14 mouse cellular contexts compared by ENCODE assay signal in the genomic region with DNA sequence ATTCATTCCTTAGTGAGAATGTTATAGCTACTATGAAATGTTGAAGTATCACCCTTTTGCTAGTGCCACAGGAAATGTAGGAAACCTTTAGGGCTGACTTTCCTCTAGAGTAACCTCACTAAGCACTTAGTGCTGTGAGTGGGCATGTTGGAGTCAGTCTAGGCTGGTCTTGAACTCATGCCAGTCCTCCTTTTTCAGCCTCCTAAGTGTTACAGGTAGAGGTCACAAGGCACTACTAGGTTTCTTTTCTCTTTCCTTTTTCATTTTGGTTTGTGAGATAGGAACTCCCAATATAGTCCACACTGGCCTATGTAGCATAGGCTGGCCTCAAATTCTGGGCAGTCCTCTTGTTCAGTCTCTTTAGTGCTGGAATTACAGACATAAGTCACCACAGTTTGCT. TPM values are rescaled to one million over a fixed set of nuclear protein-coding genes. Genes with fewer than 3 reads are reported as not detected.
A peak's percentile ranks its signal among the peaks of the same experiment; 100 is the strongest.
DNase-seq lines count a peak whose midpoint lies in the region; ATAC-seq and TF ChIP-seq lines count a peak whose summit lies in the region.
"Had no signal": no experiment of that assay in that cellular context is flagged by ENCODE, and none has a peak within 500 bp of the region (broad histone marks: within the 10 kb centered on the region; RNA-seq: fewer than 3 reads in every experiment).

No protein-coding gene starts in this region.

- H3K4me1 ChIP-seq in cerebellum, adult 2 months (ENCODE audit: control insufficient read depth, insufficient read depth, low read length): peaks cover 20% of the 10 kb centered on the region
- peaks cover 11% of the 10 kb centered on the region for H3K4me1 ChIP-seq in hindbrain, postnatal 0 days (ENCODE audit: insufficient read depth, low read length)
- H3K4me1 ChIP-seq in hindbrain, embryonic 13.5 days (replicated peaks): peaks cover 17% of the 10 kb centered on the region
- peaks cover 50% of the 10 kb centered on the region for H3K4me1 ChIP-seq in bone marrow macrophage, adult 2 months (ENCODE audit: control insufficient read depth, insufficient read depth, low read length)
- peaks cover 11% of the 10 kb centered on the region; the same call in 1 of the 2 replicates for H3K4me1 ChIP-seq in embryonic fibroblast, embryonic 13.5 days (ENCODE audit: control insufficient read depth, insufficient read depth, low read length)

- H3K9ac ChIP-seq in hindbrain, postnatal 0 days (replicated peaks; ENCODE audit: low read length): no peak overlapping the region
- H3K9ac ChIP-seq in hindbrain, embryonic 13.5 days: no peak overlapping the region
- H3K9ac ChIP-seq: liver, embryonic 14.5 days had no signal

- no peaks in the 10 kb centered on the region for H3K9me3 ChIP-seq in hindbrain, postnatal 0 days (ENCODE audit: low read length)
- H3K9me3 ChIP-seq in hindbrain, embryonic 13.5 days: no peaks in the 10 kb centered on the region
- H3K9me3 ChIP-seq: heart, embryonic 12.5 days; neural tube, embryonic 12.5 days had no signal

- peak overlapping the region; percentile 91; the same call in 1 of the 2 replicates for H3K27ac ChIP-seq in cerebellum, adult 2 months (ENCODE audit: insufficient read depth, low read length)
- H3K27ac ChIP-seq in hindbrain, postnatal 0 days: no peak overlapping the region
- no peak overlapping the region for H3K27ac ChIP-seq in hindbrain, embryonic 13.5 days
- peak overlapping the region; percentile 72 for H3K27ac ChIP-seq in bone marrow macrophage, adult 2 months (ENCODE audit: insufficient read depth, low read depth, low read length)
- H3K27ac ChIP-seq in embryonic fibroblast, embryonic 13.5 days (ENCODE audit: insufficient read depth, low read length): peak overlapping the region; percentile 87
- H3K27ac ChIP-seq: liver, embryonic 14.5 days; neural tube, embryonic 12.5 days had no signal

- H3K36me3 ChIP-seq in hindbrain, postnatal 0 days (ENCODE audit: insufficient read depth, low read length): no peaks in the 10 kb centered on the region
- H3K36me3 ChIP-seq in hindbrain, embryonic 13.5 days: no peaks in the 10 kb centered on the region
- H3K36me3 ChIP-seq: G1E; heart, embryonic 12.5 days; neural tube, embryonic 12.5 days had no signal

- no peak for TF ChIP-seq POLR2A in cerebellum, adult 2 months (IDR thresholded peaks at IDR 0.05; ENCODE audit: borderline replicate concordance, insufficient read depth, low read length)
- TF ChIP-seq POLR2A in bone marrow macrophage, adult 2 months (IDR thresholded peaks at IDR 0.05; ENCODE audit: borderline replicate concordance, low read depth, low read length): no peak
- no peak for TF ChIP-seq POLR2A in embryonic fibroblast, embryonic 13.5 days (IDR thresholded peaks at IDR 0.05; ENCODE audit: low read depth, low read length)

- no peak for ATAC-seq in hindbrain, postnatal 0 days
- no peak for ATAC-seq in hindbrain, embryonic 13.5 days (ENCODE audit: low FRiP score)

- peak overlapping the region; percentile 86; the same call in 1 of the 2 replicates for H3K4me2 ChIP-seq in hindbrain, postnatal 0 days (ENCODE audit: low read depth, low read length)
- H3K4me2 ChIP-seq in hindbrain, embryonic 13.5 days: no peak overlapping the region

- peak overlapping the region; percentile 76 for H3K4me3 ChIP-seq in cerebellum, adult 2 months (replicated peaks; ENCODE audit: insufficient read depth, low read depth, low read length)
- H3K4me3 ChIP-seq in hindbrain, postnatal 0 days (ENCODE audit: low read length): no peak overlapping the region
- H3K4me3 ChIP-seq in hindbrain, embryonic 13.5 days: no peak overlapping the region
- H3K4me3 ChIP-seq in bone marrow macrophage, adult 2 months (ENCODE audit: insufficient read depth, low read length): no peak overlapping the region
- H3K4me3 ChIP-seq in embryonic fibroblast, embryonic 13.5 days (ENCODE audit: insufficient read depth, low read length): no peak overlapping the region
- H3K4me3 ChIP-seq: erythroblast, embryonic 14.5 days; neural tube, embryonic 12.5 days had no signal

- no peaks in the 10 kb centered on the region for H3K27me3 ChIP-seq in cerebellum, adult 2 months (ENCODE audit: control insufficient read depth, insufficient read depth, low read length)
- no peaks in the 10 kb centered on the region for H3K27me3 ChIP-seq in hindbrain, postnatal 0 days (ENCODE audit: insufficient read depth, low read length)
- H3K27me3 ChIP-seq in hindbrain, embryonic 13.5 days: peaks cover 12% of the 10 kb centered on the region

- DNase-seq in cerebellum, adult 2 months: peak; percentile 13 to 36
- no peak for DNase-seq in cerebellum, adult 11 months
- DNase-seq in hindbrain, postnatal 0 days (ENCODE audit: low spot score): no peak
- DNase-seq in lung, postnatal 14 days: no peak
- no peak for DNase-seq in retina, embryonic 14.5 days (ENCODE audit: low spot score)
- DNase-seq: right cerebral cortex, postnatal 14 days had no signal

- no peak for TF ChIP-seq CTCF in cerebellum, adult 2 months (IDR thresholded peaks at IDR 0.05; ENCODE audit: borderline replicate concordance, insufficient read depth, low read depth, low read length)
- no peak for TF ChIP-seq CTCF in hindbrain, postnatal 0 days (IDR thresholded peaks at IDR 0.05; ENCODE audit: low read depth)
- no peak for TF ChIP-seq CTCF in bone marrow macrophage, adult 2 months (IDR thresholded peaks at IDR 0.05; ENCODE audit: low read depth, low read length)
- TF ChIP-seq CTCF in embryonic fibroblast, embryonic 13.5 days (IDR thresholded peaks at IDR 0.05; ENCODE audit: borderline replicate concordance, insufficient read depth, low read length): no peak

RNA-seq across cellular contexts. Expression of a gene that starts 1.9 kb away (rescaled TPM):
- 34.1 and 35.4 TPM in 2 replicates for polyA plus RNA-seq in cerebellum, adult 2 months (2012; rRNA removed)
- total RNA-seq in hindbrain, postnatal 0 days (2014; rRNA removed): 2.4 and 3.7 TPM in 2 replicates
- 2.9 and 4.0 TPM in 2 replicates for polyA plus RNA-seq in hindbrain, postnatal 0 days (2015; fragmentation: Nextera tagmentation; extraction: Ambion mirVana)
- polyA plus RNA-seq in hindbrain, embryonic 13.5 days (2015; fragmentation: Nextera tagmentation; extraction: Ambion mirVana): 0.83 and 1.3 TPM in 2 replicates
- 2.0 and 2.1 TPM in 2 replicates for polyA plus RNA-seq in bone marrow macrophage, adult 2 months (2012; ENCODE audit: insufficient read depth, insufficient read length, missing spikeins)
- 0.47 and 0.65 TPM in 2 replicates for polyA plus RNA-seq in embryonic fibroblast, embryonic 13.5 days (2011; ENCODE audit: insufficient read length, low read depth, missing spikeins)
- polyA plus RNA-seq: erythroblast, embryonic 14.5 days; G1E had no signal

RNA-seq across cellular contexts. Expression of a gene that starts 25.0 kb away (rescaled TPM):
- polyA plus RNA-seq in cerebellum, adult 2 months (2012; rRNA removed): 6.4 and 8.4 TPM in 2 replicates
- total RNA-seq in hindbrain, postnatal 0 days (2014; rRNA removed): 4.3 and 5.6 TPM in 2 replicates
- polyA plus RNA-seq in hindbrain, postnatal 0 days (2015; fragmentation: Nextera tagmentation; extraction: Ambion mirVana): 3.4 and 3.5 TPM in 2 replicates
- 2.5 and 3.2 TPM in 2 replicates for polyA plus RNA-seq in hindbrain, embryonic 13.5 days (2015; fragmentation: Nextera tagmentation; extraction: Ambion mirVana)
- 206 and 269 TPM in 2 replicates for polyA plus RNA-seq in bone marrow macrophage, adult 2 months (2012; ENCODE audit: insufficient read depth, insufficient read length, missing spikeins)
- 26.1 and 30.5 TPM in 2 replicates for polyA plus RNA-seq in embryonic fibroblast, embryonic 13.5 days (2011; ENCODE audit: insufficient read length, low read depth, missing spikeins)
- polyA plus RNA-seq: erythroblast, embryonic 14.5 days had no signal

RNA-seq across cellular contexts. Expression of a gene that starts 29.3 kb away (rescaled TPM):
- 65.1 and 70.3 TPM in 2 replicates for polyA plus RNA-seq in cerebellum, adult 2 months (2012; rRNA removed)
- total RNA-seq in hindbrain, postnatal 0 days (2014; rRNA removed): 71.4 and 80.9 TPM in 2 replicates
- 72.4 and 82.7 TPM in 2 replicates for polyA plus RNA-seq in hindbrain, postnatal 0 days (2015; fragmentation: Nextera tagmentation; extraction: Ambion mirVana)
- polyA plus RNA-seq in hindbrain, embryonic 13.5 days (2015; fragmentation: Nextera tagmentation; extraction: Ambion mirVana): 116 and 119 TPM in 2 replicates
- polyA plus RNA-seq in bone marrow macrophage, adult 2 months (2012; ENCODE audit: insufficient read depth, insufficient read length, missing spikeins): 51.1 and 57.9 TPM in 2 replicates
- 30.5 and 38.8 TPM in 2 replicates for polyA plus RNA-seq in embryonic fibroblast, embryonic 13.5 days (2011; ENCODE audit: insufficient read length, low read depth, missing spikeins)

RNA-seq across cellular contexts. Expression of a gene that starts 29.4 kb away (rescaled TPM):
- polyA plus RNA-seq in cerebellum, adult 2 months (2012; rRNA removed): 48.5 and 49.7 TPM in 2 replicates
- total RNA-seq in hindbrain, postnatal 0 days (2014; rRNA removed): 68.6 and 70.2 TPM in 2 replicates
- polyA plus RNA-seq in hindbrain, postnatal 0 days (2015; fragmentation: Nextera tagmentation; extraction: Ambion mirVana): 145 and 156 TPM in 2 replicates
- polyA plus RNA-seq in hindbrain, embryonic 13.5 days (2015; fragmentation: Nextera tagmentation; extraction: Ambion mirVana): 225 and 228 TPM in 2 replicates
- polyA plus RNA-seq in bone marrow macrophage, adult 2 months (2012; ENCODE audit: insufficient read depth, insufficient read length, missing spikeins): 16.7 and 21.3 TPM in 2 replicates
- polyA plus RNA-seq in embryonic fibroblast, embryonic 13.5 days (2011; ENCODE audit: insufficient read length, low read depth, missing spikeins): 62.4 and 68.1 TPM in 2 replicates

RNA-seq across cellular contexts. Expression of a gene that starts 35.2 kb away (rescaled TPM):
- polyA plus RNA-seq in cerebellum, adult 2 months (2012; rRNA removed): 204 and 212 TPM in 2 replicates
- total RNA-seq in hindbrain, postnatal 0 days (2014; rRNA removed): 53.3 and 69.1 TPM in 2 replicates
- 102 and 103 TPM in 2 replicates for polyA plus RNA-seq in hindbrain, postnatal 0 days (2015; fragmentation: Nextera tagmentation; extraction: Ambion mirVana)
- 79.0 and 87.9 TPM in 2 replicates for polyA plus RNA-seq in hindbrain, embryonic 13.5 days (2015; fragmentation: Nextera tagmentation; extraction: Ambion mirVana)
- 131 and 158 TPM in 2 replicates for polyA plus RNA-seq in bone marrow macrophage, adult 2 months (2012; ENCODE audit: insufficient read depth, insufficient read length, missing spikeins)
- polyA plus RNA-seq in embryonic fibroblast, embryonic 13.5 days (2011; ENCODE audit: insufficient read length, low read depth, missing spikeins): 66.4 and 69.5 TPM in 2 replicates

Comparison
In these comparisons a context has a peak if more than half of its experiments do, and no peak if none do; other contexts are left out.
1. DNase-seq: peak in cerebellum, adult 2 months (2 of 2); none in cerebellum, adult 11 months (single experiment), hindbrain, postnatal 0 days (single experiment), lung, postnatal 14 days (single experiment) and retina, embryonic 14.5 days (single experiment).
2. H3K27ac ChIP-seq: peak in cerebellum, adult 2 months (single experiment), bone marrow macrophage, adult 2 months (single experiment) and embryonic fibroblast, embryonic 13.5 days (single experiment); none in hindbrain, postnatal 0 days (single experiment) and hindbrain, embryonic 13.5 days (single experiment).